Mouse (Mus musculus) liver, adult 2 months (tissue): ENCODE results near the gene Bcar3.

Source experiments
- CTCF ChIP-seq: fragments of 200-500 bp; IDR thresholded peaks from 2 replicates; pipeline ENCODE4 v1.5.1; 2011; ENCODE audit warnings: low read depth, low read length, control low read depth
- POLR2A ChIP-seq: fragments of 200-500 bp; IDR thresholded peaks from 2 replicates; pipeline ENCODE4 v1.6.1; 2011; ENCODE audit warnings: low read length, control low read depth; ENCODE audit not compliant: insufficient read depth; ENCODE audit errors: extremely low read depth

DNA sequence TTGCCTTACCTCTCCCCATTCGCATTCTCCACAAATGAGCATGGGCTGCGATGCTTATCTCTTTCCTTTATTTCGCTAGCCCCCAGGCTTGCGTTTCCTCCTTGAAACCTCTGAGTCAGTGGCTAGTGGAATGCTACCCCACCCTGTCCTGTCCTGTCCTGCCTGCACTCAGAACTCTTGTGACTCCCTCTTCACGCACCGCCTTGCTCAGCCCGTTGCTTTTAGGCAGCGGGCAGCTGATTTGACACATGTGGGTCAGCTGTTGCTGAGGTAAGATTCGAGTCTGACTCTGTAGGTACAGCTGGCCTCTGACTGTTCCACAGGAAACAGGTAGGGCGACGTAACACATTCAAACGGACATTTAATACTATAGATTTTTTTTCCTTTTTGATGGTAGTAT lies 97.9 kb downstream of the Bcar3 start:
- TF ChIP-seq CTCF (no peak), POLR2A (no peak)
